Mouse (Mus musculus) hindbrain, embryonic 15.5 days (tissue): ENCODE results near the gene Dock7. TPM values are rescaled to one million over a fixed set of nuclear protein-coding genes. Genes with fewer than 3 reads are reported as not detected.

Experiments used
- ATAC-seq: fragments of 200-750 bp; cut with Nextera tagmentation; 2 replicates; pipeline ENCODE4 v1.8.0; 2017; ENCODE audit warnings: low read depth, moderate number of reproducible peaks, moderate TSS enrichment; ENCODE audit not compliant: low FRiP score
- H3K27ac ChIP-seq: fragments of 300-500 bp; sonication (generic); replicated peaks from 2 replicates; pipeline ENCODE4 v1.5.1; 2015; ENCODE audit warnings: mild to moderate bottlenecking, inconsistent platforms
- H3K27me3 ChIP-seq: fragments of 300-500 bp; sonication (generic); 2 replicates; pipeline ENCODE4 v1.6.1; 2015; ENCODE audit warnings: control low read depth, inconsistent platforms
- H3K36me3 ChIP-seq: fragments of 300-500 bp; sonication (generic); 2 replicates; pipeline ENCODE4 v1.6.1; 2015; ENCODE audit warnings: control low read depth, inconsistent platforms
- H3K4me1 ChIP-seq: fragments of 300-500 bp; sonication (generic); replicated peaks from 2 replicates; pipeline ENCODE4 v1.6.1; 2015; ENCODE audit warnings: control low read depth, inconsistent platforms
- H3K4me2 ChIP-seq: fragments of 300-500 bp; sonication (generic); 2 replicates; pipeline ENCODE4 v1.6.1; 2015; ENCODE audit warnings: moderate library complexity, mild to moderate bottlenecking, inconsistent platforms
- H3K4me3 ChIP-seq: fragments of 300-500 bp; sonication (generic); 2 replicates; pipeline ENCODE4 v1.5.1; 2015; ENCODE audit warnings: mild to moderate bottlenecking, inconsistent platforms
- H3K9ac ChIP-seq: fragments of 300-500 bp; sonication (generic); 2 replicates; pipeline ENCODE4 v1.6.1; 2015; ENCODE audit warnings: inconsistent platforms
- H3K9me3 ChIP-seq: fragments of 300-500 bp; sonication (generic); 2 replicates; pipeline ENCODE4 v1.6.1; 2016; ENCODE audit warnings: control low read depth, inconsistent platforms
- WGBS: fragments of 180-500 bp; shearing (Covaris S2); methylation state at CpG from one replicate; pipeline ENCODE4 v1.1.7; 2015; 5-methylcytosine and 5-hydroxymethylcytosine counted together
- polyA plus RNA-seq: library from polyadenylated mRNA; unstranded; fragments of >200 nt; fragmentation: Nextera tagmentation; extraction: Ambion mirVana; gene quantifications from 2 replicates; pipeline ENCODE4 v1.2.1, GENCODE M21; 2015

The Dock7 gene
- polyA plus RNA-seq, 1 experiment from 2014 or later = 58.1 TPM

- 56% methylated on average over 5 of the region's 5 CpGs for WGBS
- no peak for ATAC-seq
- H3K4me3 ChIP-seq = no peak overlapping the region
- peaks cover 24% of the 10 kb centered on the region for H3K36me3 ChIP-seq
- no peak overlapping the region for H3K9ac ChIP-seq
- H3K4me1 ChIP-seq = no peaks in the 10 kb centered on the region
- H3K27me3 ChIP-seq = no peaks in the 10 kb centered on the region
- no peak overlapping the region for H3K4me2 ChIP-seq
- H3K9me3 ChIP-seq = no peaks in the 10 kb centered on the region
- H3K27ac ChIP-seq = no peak overlapping the region
Measured at GRCm38 (mm10) chr4:99064524-99064923, 56.2 kb downstream of the Dock7 start.

GRCm38 (mm10) chr4:99048581-99048980, 72.1 kb downstream of the Dock7 start:
- Histone ChIP-seq H3K4me3 (no peak overlapping the region), H3K9me3 (no peaks in the 10 kb centered on the region), H3K4me2 (no peak overlapping the region), H3K4me1 (no peaks in the 10 kb centered on the region), H3K9ac (no peak overlapping the region), H3K27ac (no peak overlapping the region), H3K27me3 (no peaks in the 10 kb centered on the region), H3K36me3 (peaks cover 22% of the 10 kb centered on the region)
- ATAC-seq = no peak
- WGBS = 93% methylated on average over 2 of the region's 2 CpGs

- 78% methylated on average over 3 of the region's 3 CpGs for WGBS
- Histone ChIP-seq H3K9ac (no peak overlapping the region), H3K4me1 (no peaks in the 10 kb centered on the region), H3K27ac (no peak overlapping the region), H3K36me3 (peaks cover 30% of the 10 kb centered on the region), H3K4me3 (no peak overlapping the region), H3K4me2 (no peak overlapping the region), H3K27me3 (no peaks in the 10 kb centered on the region), H3K9me3 (no peaks in the 10 kb centered on the region)
- no peak for ATAC-seq
Measured at GRCm38 (mm10) chr4:99046471-99046870, 74.2 kb downstream of the Dock7 start.

DNA sequence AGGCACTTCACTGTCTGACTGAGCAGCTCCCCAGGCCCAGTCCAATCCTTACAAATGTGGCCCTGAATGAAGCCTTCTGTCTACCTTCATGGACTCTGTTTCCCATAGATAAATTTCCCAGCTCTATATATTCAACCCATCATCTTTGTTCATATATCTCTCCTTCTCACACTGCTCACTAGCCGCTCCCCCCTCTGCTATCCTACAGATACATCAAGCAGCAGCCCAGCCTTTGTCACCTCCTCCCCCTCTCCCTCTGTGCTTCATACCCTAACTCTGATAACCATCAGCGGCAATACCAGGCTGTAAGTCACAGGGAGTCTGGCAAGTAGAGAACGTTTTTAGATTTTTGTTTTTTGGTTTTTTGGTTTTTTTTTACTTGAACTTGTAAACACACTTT, 75.9 kb downstream of the Dock7 start:
- no peak overlapping the region for H3K4me2 ChIP-seq
- H3K9me3 ChIP-seq = no peaks in the 10 kb centered on the region
- peaks cover 36% of the 10 kb centered on the region for H3K36me3 ChIP-seq
- no peak overlapping the region for H3K4me3 ChIP-seq
- no peaks in the 10 kb centered on the region for H3K4me1 ChIP-seq
- no peak overlapping the region for H3K27ac ChIP-seq
- 88% methylated on average over 3 of the region's 3 CpGs for WGBS
- no peak overlapping the region for H3K9ac ChIP-seq
- no peaks in the 10 kb centered on the region for H3K27me3 ChIP-seq
- ATAC-seq = no peak

- WGBS = 78% methylated on average over 4 of the region's 4 CpGs
- Histone ChIP-seq H3K4me2 (no peak overlapping the region), H3K4me3 (no peak overlapping the region), H3K27me3 (no peaks in the 10 kb centered on the region), H3K9ac (no peak overlapping the region), H3K27ac (no peak overlapping the region), H3K4me1 (no peaks in the 10 kb centered on the region), H3K9me3 (no peaks in the 10 kb centered on the region), H3K36me3 (no peaks in the 10 kb centered on the region)
- ATAC-seq = no peak
Measured at GRCm38 (mm10) chr4:99032921-99033320, 87.8 kb downstream of the Dock7 start.

- no peak within 1 kb of the TSS for H3K27ac ChIP-seq
- 57% methylated on average over 2 of the region's 2 CpGs for WGBS
- no peak within 1 kb of the TSS for H3K4me3 ChIP-seq
- no peaks in the 10 kb centered on the region for H3K4me1 ChIP-seq
- ATAC-seq = no peak
- no peaks in the 10 kb centered on the region for H3K36me3 ChIP-seq
- H3K4me2 ChIP-seq = no peak within 1 kb of the TSS
- no peaks in the 10 kb centered on the region for H3K9me3 ChIP-seq
- H3K27me3 ChIP-seq = no peaks in the 10 kb centered on the region
- H3K9ac ChIP-seq = no peak within 1 kb of the TSS
Measured at GRCm38 (mm10) chr4:99030686-99031085, 90.0 kb downstream of the Dock7 start, which contains the start of gene Angptl3. Gene Angptl3, plus strand, starts transcription at chr4:99030954.

DNA sequence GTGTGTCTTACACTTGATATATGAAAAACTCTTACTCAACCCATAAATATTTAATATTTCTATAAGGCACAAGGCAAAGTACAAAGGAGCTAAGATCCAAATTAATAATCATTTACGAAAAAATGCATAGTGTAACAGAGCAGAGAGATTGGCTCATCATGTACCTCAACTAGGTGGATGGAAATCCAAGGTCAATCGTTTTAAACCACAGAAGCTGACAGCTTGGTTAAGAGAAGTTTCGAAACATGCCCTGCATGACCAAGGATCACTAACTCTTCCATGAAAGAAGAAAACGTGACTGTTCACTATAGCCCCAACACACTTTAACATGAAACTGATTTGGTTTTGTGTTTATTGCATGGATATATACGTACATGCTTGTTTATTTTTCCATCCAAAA, 92.3 kb downstream of the Dock7 start:
- no peak overlapping the region for H3K9ac ChIP-seq
- no peak overlapping the region for H3K27ac ChIP-seq
- no peaks in the 10 kb centered on the region for H3K27me3 ChIP-seq
- H3K9me3 ChIP-seq = no peaks in the 10 kb centered on the region
- no peak overlapping the region for H3K4me2 ChIP-seq
- H3K36me3 ChIP-seq = no peaks in the 10 kb centered on the region
- WGBS = 92% methylated on average over 5 of the region's 5 CpGs
- ATAC-seq = no peak
- no peaks in the 10 kb centered on the region for H3K4me1 ChIP-seq
- no peak overlapping the region for H3K4me3 ChIP-seq

GRCm38 (mm10) chr4:99022221-99022620, 98.5 kb downstream of the Dock7 start:
- no peak for ATAC-seq
- Histone ChIP-seq H3K27ac (no peak overlapping the region), H3K4me2 (no peak overlapping the region), H3K4me3 (no peak overlapping the region), H3K9ac (no peak overlapping the region), H3K36me3 (peaks cover 7% of the 10 kb centered on the region; the same call in 1 of the 2 replicates), H3K4me1 (no peaks in the 10 kb centered on the region), H3K9me3 (no peaks in the 10 kb centered on the region), H3K27me3 (no peaks in the 10 kb centered on the region)
- WGBS = 92% methylated on average over 8 of the region's 8 CpGs

- ATAC-seq = no peak
- no peaks in the 10 kb centered on the region for H3K27me3 ChIP-seq
- H3K4me2 ChIP-seq = no peak overlapping the region
- WGBS = 86% methylated on average over 4 of the region's 4 CpGs
- no peak overlapping the region for H3K4me3 ChIP-seq
- H3K36me3 ChIP-seq = peaks cover 49% of the 10 kb centered on the region
- no peak overlapping the region for H3K9ac ChIP-seq
- no peaks in the 10 kb centered on the region for H3K4me1 ChIP-seq
- no peak overlapping the region for H3K27ac ChIP-seq
- H3K9me3 ChIP-seq = no peaks in the 10 kb centered on the region
Measured at GRCm38 (mm10) chr4:99011039-99011438, 109.7 kb downstream of the Dock7 start.

DNA sequence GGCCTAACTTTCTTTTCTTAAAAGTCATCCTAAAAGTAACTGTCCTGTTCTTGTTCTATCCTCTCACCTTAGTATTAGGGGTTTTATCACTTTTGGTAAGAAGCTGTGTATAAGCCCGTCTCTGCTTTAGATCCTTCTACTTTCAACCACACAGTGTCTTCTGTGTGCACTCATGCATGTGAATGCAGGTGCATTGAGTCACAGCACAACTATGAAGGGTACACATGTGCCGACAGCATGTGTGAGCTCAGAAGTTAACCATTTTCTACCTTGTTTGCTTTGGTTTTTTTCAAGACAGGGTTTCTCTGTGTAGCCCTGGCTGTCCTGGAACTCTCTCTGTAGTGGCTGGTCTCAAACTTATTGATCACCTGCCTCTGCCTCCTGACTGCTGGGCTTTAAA, 114.4 kb downstream of the Dock7 start:
- Histone ChIP-seq H3K4me1 (no peaks in the 10 kb centered on the region), H3K27ac (no peak overlapping the region), H3K27me3 (no peaks in the 10 kb centered on the region), H3K4me2 (no peak overlapping the region), H3K36me3 (peaks cover 36% of the 10 kb centered on the region), H3K9me3 (no peaks in the 10 kb centered on the region), H3K4me3 (no peak overlapping the region), H3K9ac (no peak overlapping the region)
- no peak for ATAC-seq
- 81% methylated on average over 2 of the region's 2 CpGs for WGBS

GRCm38 (mm10) chr4:99005574-99005973, 115.1 kb downstream of the Dock7 start:
- no peak for ATAC-seq
- H3K4me3 ChIP-seq = no peak overlapping the region
- H3K27ac ChIP-seq = no peak overlapping the region
- H3K4me2 ChIP-seq = no peak overlapping the region
- no peaks in the 10 kb centered on the region for H3K9me3 ChIP-seq
- H3K36me3 ChIP-seq = peaks cover 32% of the 10 kb centered on the region
- H3K9ac ChIP-seq = no peak overlapping the region
- WGBS = 91% methylated on average over 2 of the region's 2 CpGs
- H3K4me1 ChIP-seq = no peaks in the 10 kb centered on the region
- H3K27me3 ChIP-seq = no peaks in the 10 kb centered on the region

DNA sequence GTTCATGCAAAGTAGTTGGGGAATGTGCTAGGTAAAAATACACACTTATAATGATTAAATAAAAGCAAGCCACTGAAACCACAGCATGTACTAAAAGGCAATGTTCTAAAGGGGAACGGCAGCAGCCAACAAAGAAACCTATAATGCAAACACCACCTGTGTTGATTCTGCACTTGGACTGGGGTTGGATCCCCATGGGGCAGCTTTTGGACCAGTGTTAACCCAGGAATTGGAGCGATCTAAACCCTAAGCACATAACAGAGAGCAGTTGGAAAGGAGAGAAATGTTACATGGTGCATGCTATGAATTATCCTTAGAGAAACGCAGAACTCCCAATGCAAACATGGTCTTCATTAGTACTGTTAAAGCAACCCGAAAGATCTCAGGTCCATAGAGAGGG, 127.2 kb downstream of the Dock7 start:
- Histone ChIP-seq H3K36me3 (peaks cover 14% of the 10 kb centered on the region), H3K4me2 (no peak overlapping the region), H3K4me3 (no peak overlapping the region), H3K27ac (no peak overlapping the region), H3K9me3 (no peaks in the 10 kb centered on the region), H3K9ac (no peak overlapping the region), H3K4me1 (no peaks in the 10 kb centered on the region), H3K27me3 (no peaks in the 10 kb centered on the region)
- WGBS = 92% methylated on average over 4 of the region's 4 CpGs
- ATAC-seq = no peak

GRCm38 (mm10) chr4:98984701-98985100, 136.0 kb downstream of the Dock7 start:
- no peak overlapping the region for H3K4me3 ChIP-seq
- no peaks in the 10 kb centered on the region for H3K4me1 ChIP-seq
- H3K4me2 ChIP-seq = no peak overlapping the region
- no peaks in the 10 kb centered on the region for H3K27me3 ChIP-seq
- ATAC-seq = no peak
- H3K36me3 ChIP-seq = peaks cover 46% of the 10 kb centered on the region
- no peak overlapping the region for H3K27ac ChIP-seq
- 92% methylated on average over 8 of the region's 8 CpGs for WGBS
- no peak overlapping the region for H3K9ac ChIP-seq
- H3K9me3 ChIP-seq = no peaks in the 10 kb centered on the region
